Mouse (Mus musculus): ENCODE measurements around the gene Olfr281.
"Not testable (repeated sequence)": the region's sequence is repeated elsewhere in the genome, so short reads cannot be mapped to it uniquely, and the experiment has no call there.

The Olfr281 gene

GRCm38 (mm10) chr15:98452288-98452687 is at the start of gene Olfr281:
TSS of gene Olfr281 (plus strand) at chr15:98452588.
- DNase-seq: no peak

- DNase-seq: no peak
Observed at GRCm38 (mm10) chr15:98408406-98409060, 43.9 kb upstream of the Olfr281 start.

- no peak for DNase-seq
Observed at GRCm38 (mm10) chr15:98409635-98410034, 42.8 kb upstream of the Olfr281 start.

GRCm38 (mm10) chr15:98410249-98410648 is 42.1 kb upstream of the Olfr281 start:
- DNase-seq: no peak

GRCm38 (mm10) chr15:98415996-98416395 is 36.4 kb upstream of the Olfr281 start:
- DNase-seq: no peak

GRCm38 (mm10) chr15:98416802-98417201 is 35.6 kb upstream of the Olfr281 start:
- DNase-seq: not testable (repeated sequence)

GRCm38 (mm10) chr15:98417285-98417684 is 35.1 kb upstream of the Olfr281 start:
- DNase-seq: not testable (repeated sequence)

GRCm38 (mm10) chr15:98418096-98418495 is 34.3 kb upstream of the Olfr281 start:
- DNase-seq: no peak

- DNase-seq: no peak
Observed at GRCm38 (mm10) chr15:98420897-98421296, 31.5 kb upstream of the Olfr281 start.

- DNase-seq: no peak
Observed at GRCm38 (mm10) chr15:98424326-98424725, 28.1 kb upstream of the Olfr281 start.

- no peak for DNase-seq
Observed at GRCm38 (mm10) chr15:98424753-98425152, 27.6 kb upstream of the Olfr281 start.

GRCm38 (mm10) chr15:98425188-98425587 is 27.2 kb upstream of the Olfr281 start:
- DNase-seq: no peak

- DNase-seq: not testable (repeated sequence)
Observed at GRCm38 (mm10) chr15:98430925-98431324, 21.5 kb upstream of the Olfr281 start, which contains the start of gene Olfr282. TSS of gene Olfr282 (plus strand) at chr15:98431225.

- no peak for DNase-seq
Observed at GRCm38 (mm10) chr15:98444561-98444960, 7.8 kb upstream of the Olfr281 start.

- no peak for DNase-seq
Observed at GRCm38 (mm10) chr15:98448521-98448920, 3.9 kb upstream of the Olfr281 start.

- no peak for DNase-seq
Observed at GRCm38 (mm10) chr15:98469596-98469995, 17.2 kb downstream of the Olfr281 start, which contains the start of gene OR5BS1P. TSS of gene OR5BS1P (plus strand) at chr15:98469896.

GRCm38 (mm10) chr15:98471539-98471938 is 19.2 kb downstream of the Olfr281 start:
- DNase-seq: no peak

- no peak for DNase-seq
Observed at GRCm38 (mm10) chr15:98474958-98475357, 22.6 kb downstream of the Olfr281 start.

GRCm38 (mm10) chr15:98475382-98475781 is 23.0 kb downstream of the Olfr281 start:
- DNase-seq: no peak

GRCm38 (mm10) chr15:98476281-98476680 is 23.9 kb downstream of the Olfr281 start:
- no peak for DNase-seq

- no peak for DNase-seq
Observed at GRCm38 (mm10) chr15:98479568-98480102, 27.2 kb downstream of the Olfr281 start.

- DNase-seq: no peak
Observed at GRCm38 (mm10) chr15:98482701-98483100, 30.3 kb downstream of the Olfr281 start, which contains the start of gene Lalba. TSS of gene Lalba (minus strand) at chr15:98482721.

- no peak for DNase-seq
Observed at GRCm38 (mm10) chr15:98483907-98484886, 31.8 kb downstream of the Olfr281 start.

Data from right cerebral cortex, postnatal 25 days (tissue).